Mouse (Mus musculus) CH12.LX (cell line): ENCODE measurements at regions not wholly inside any gene's neighbourhood (a gene's known extent, or its start where the extent isn't known, plus 50 kb on each side); places are given as distances from the start of the nearest gene placed in this dataset.

Source experiments
- DNase-seq: peaks from one replicate; pipeline ENCODE4 v3.0.0-alpha.2; 2013; ENCODE audit errors: extremely low read depth
- H3K27ac ChIP-seq: 2 replicates; pipeline ENCODE4 v1.5.1; 2012; ENCODE audit warnings: low read depth, mild to moderate bottlenecking, control low read depth, moderate library complexity; ENCODE audit not compliant: insufficient read depth
- H3K27me3 ChIP-seq: replicated peaks from 2 replicates; pipeline ENCODE3; 2012; ENCODE audit warnings: inconsistent platforms
- H3K36me3 ChIP-seq, 2 experiments: replicated peaks in 1 of 2; 2 replicates each; pipeline versions ENCODE3 to v1.6.1; 2012; ENCODE audit warnings: inconsistent platforms in 1 of 2, low read length in 1 of 2, mild to moderate bottlenecking in 1 of 2, mixed read lengths in 1 of 2, moderate library complexity in 1 of 2; ENCODE audit not compliant: control insufficient read depth in 1 of 2, insufficient read depth in 1 of 2
- H3K4me1 ChIP-seq, 2 experiments: 2 replicates each; pipeline ENCODE4 v1.6.1; 2012; ENCODE audit warnings: inconsistent platforms in 1 of 2, moderate library complexity in 1 of 2; ENCODE audit not compliant: insufficient read depth in 2 of 2, control insufficient read depth in 1 of 2
- H3K4me2 ChIP-seq: 2 replicates; pipeline ENCODE4 v1.6.1; 2012; ENCODE audit warnings: low read depth, mild to moderate bottlenecking, control low read depth; ENCODE audit not compliant: poor library complexity, insufficient read depth, severe bottlenecking
- H3K4me3 ChIP-seq, 3 experiments: fragments of 150-350 bp in 1 of 3; sonication (generic) in 1 of 3; replicated peaks in 1 of 3; 2 replicates each; pipeline versions ENCODE3 to v1.5.1; 2011 to 2012; ENCODE audit warnings: low read depth in 2 of 3, low read length in 2 of 3, mild to moderate bottlenecking in 2 of 3, moderate library complexity in 2 of 3, control low read depth in 1 of 3, improper control_type of control experiment in 1 of 3, inconsistent platforms in 1 of 3, mixed read lengths in 1 of 3; ENCODE audit not compliant: poor library complexity in 1 of 3
- H3K79me2 ChIP-seq: replicated peaks from 2 replicates; pipeline ENCODE4 v1.6.1; 2012; ENCODE audit warnings: mild to moderate bottlenecking, moderate library complexity; ENCODE audit not compliant: control insufficient read depth, poor library complexity, insufficient read depth, severe bottlenecking; ENCODE audit errors: extremely low read depth
- H3K9ac ChIP-seq: 2 replicates; pipeline ENCODE4 v1.6.1; 2012; ENCODE audit warnings: low read depth, mild to moderate bottlenecking, control low read depth, moderate library complexity; ENCODE audit not compliant: insufficient read depth
- H3K9me3 ChIP-seq: replicated peaks from 2 replicates; pipeline ENCODE3; 2012; ENCODE audit warnings: low read length, inconsistent platforms, mixed read lengths
- BHLHE40 ChIP-seq: IDR thresholded peaks from 2 replicates; pipeline ENCODE4 v1.6.1; 2011; ENCODE audit warnings: mild to moderate bottlenecking, low read depth, low read length, improper control_type of control experiment
- CHD2 ChIP-seq: IDR thresholded peaks from 2 replicates; pipeline ENCODE4 v1.6.1; 2011; ENCODE audit warnings: low read length, improper control_type of control experiment
- EP300 ChIP-seq: IDR thresholded peaks from 2 replicates; pipeline ENCODE4 v1.6.1; 2011; ENCODE audit warnings: low read length, improper control_type of control experiment
- ETS1 ChIP-seq: conservative IDR thresholded peaks from 2 replicates; pipeline ENCODE4 v1.6.1; 2012; ENCODE audit warnings: low read depth, mild to moderate bottlenecking, inconsistent platforms, low read length, improper control_type of control experiment, moderate library complexity
- GABPA ChIP-seq: IDR thresholded peaks from 2 replicates; pipeline ENCODE4 v1.6.1; 2012; ENCODE audit warnings: low read depth, low read length, improper control_type of control experiment, inconsistent platforms; ENCODE audit not compliant: insufficient replicate concordance
- IRF4 ChIP-seq: IDR thresholded peaks from 2 replicates; pipeline ENCODE4 v1.6.1; 2014; ENCODE audit warnings: low read depth, mild to moderate bottlenecking, inconsistent platforms, low read length, improper control_type of control experiment
- JUND ChIP-seq: conservative IDR thresholded peaks from 2 replicates; pipeline ENCODE4 v1.6.1; 2011; ENCODE audit warnings: low read depth, low read length, improper control_type of control experiment
- MAFK ChIP-seq: IDR thresholded peaks from 2 replicates; pipeline ENCODE4 v1.6.1; 2011; ENCODE audit warnings: low read length, improper control_type of control experiment; ENCODE audit not compliant: insufficient replicate concordance
- MXI1 ChIP-seq: IDR thresholded peaks from 2 replicates; pipeline ENCODE4 v1.6.1; 2011; ENCODE audit warnings: mild to moderate bottlenecking, low read depth, low read length, improper control_type of control experiment
- PAX5 ChIP-seq: IDR thresholded peaks from 2 replicates; pipeline ENCODE4 v1.6.1; 2012; ENCODE audit warnings: low read length, inconsistent platforms, mixed read lengths
- POLR2AphosphoS2 ChIP-seq: IDR thresholded peaks from 2 replicates; pipeline ENCODE4 v1.6.1; 2011; ENCODE audit warnings: low read depth, low read length, improper control_type of control experiment
- RAD21 ChIP-seq: IDR thresholded peaks from 2 replicates; pipeline ENCODE4 v1.6.1; 2011; ENCODE audit warnings: low read depth, mild to moderate bottlenecking, low read length, improper control_type of control experiment, moderate library complexity
- SMC3 ChIP-seq: IDR thresholded peaks from 2 replicates; pipeline ENCODE4 v1.6.1; 2011; ENCODE audit warnings: low read depth, low read length, improper control_type of control experiment
- USF1 ChIP-seq: IDR thresholded peaks from 2 replicates; pipeline ENCODE4 v1.6.1; 2014; ENCODE audit warnings: low read depth, mild to moderate bottlenecking, inconsistent platforms, low read length, improper control_type of control experiment
- ZMIZ1 ChIP-seq: IDR thresholded peaks from 2 replicates; pipeline ENCODE4 v1.6.1; 2012; ENCODE audit warnings: low read depth, mild to moderate bottlenecking, inconsistent platforms, low read length, improper control_type of control experiment
- ZNF384 ChIP-seq: IDR thresholded peaks from 2 replicates; pipeline ENCODE4 v1.6.1; 2012; ENCODE audit warnings: low read depth, low read length, improper control_type of control experiment, inconsistent platforms
- dilution Hi-C: fragments of 300-500 bp; cut with MboI; formaldehyde crosslinking; loops from 2 replicates; pipeline ENCODE4 v1.14.3; 2020; ENCODE audit warnings: low sequenced_read_pairs; ENCODE audit not compliant: extremely low pct_unique_long_range_greater_than_20kb, extremely low pct_ligation_motif_present
- in situ Hi-C: fragments of 300-500 bp; cut with MboI; formaldehyde crosslinking; loops from 3 replicates; pipeline ENCODE4 v1.14.3; 2019; ENCODE audit warnings: low sequenced_read_pairs, low pct_ligation_motif_present, low pct_unique_long_range_greater_than_20kb, mixed read lengths

DNA sequence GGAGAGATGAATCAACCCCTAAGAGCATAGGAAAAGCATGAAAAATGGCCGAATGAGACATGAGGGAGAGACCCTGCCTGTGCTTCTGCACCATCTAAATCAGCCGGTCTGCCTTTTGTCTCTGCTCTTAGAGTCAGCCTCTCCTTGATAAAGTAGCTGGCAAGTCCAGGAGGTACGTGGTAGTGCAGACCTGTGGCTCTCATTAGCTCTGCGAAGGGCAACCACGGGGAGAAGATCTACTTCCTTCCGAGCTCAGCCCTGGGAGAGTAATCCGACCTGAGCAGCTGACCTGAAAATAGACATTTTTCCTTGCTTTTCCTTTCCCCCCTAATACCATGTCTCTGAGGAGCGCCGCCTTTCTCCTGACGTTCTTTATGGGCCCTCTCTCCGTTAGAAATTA is 971.8 kb downstream of the Robo1 start:
- in situ Hi-C loops (no loop called here), dilution Hi-C loops (no loop called here)
- TF ChIP-seq SMC3 (no peak), POLR2AphosphoS2 (no peak), EP300 (no peak), IRF4 (no peak), ZNF384 (no peak), USF1 (no peak), MXI1 (no peak), RAD21 (no peak), CHD2 (no peak), BHLHE40 (no peak), PAX5 (no peak), JUND (no peak), ZMIZ1 (no peak), MAFK (no peak)
- Histone ChIP-seq H3K27me3 (no peaks in the 10 kb centered on the region), H3K9me3 (peaks cover 74% of the 10 kb centered on the region), H3K79me2 (no peaks in the 10 kb centered on the region), H3K4me1 (no peaks in the 10 kb centered on the region), H3K9ac (no peak overlapping the region), H3K4me2 (no peak overlapping the region), H3K27ac (no peak overlapping the region), H3K36me3 (no peaks in the 10 kb centered on the region), H3K4me3 (no peak overlapping the region)
- no peak for DNase-seq

DNA sequence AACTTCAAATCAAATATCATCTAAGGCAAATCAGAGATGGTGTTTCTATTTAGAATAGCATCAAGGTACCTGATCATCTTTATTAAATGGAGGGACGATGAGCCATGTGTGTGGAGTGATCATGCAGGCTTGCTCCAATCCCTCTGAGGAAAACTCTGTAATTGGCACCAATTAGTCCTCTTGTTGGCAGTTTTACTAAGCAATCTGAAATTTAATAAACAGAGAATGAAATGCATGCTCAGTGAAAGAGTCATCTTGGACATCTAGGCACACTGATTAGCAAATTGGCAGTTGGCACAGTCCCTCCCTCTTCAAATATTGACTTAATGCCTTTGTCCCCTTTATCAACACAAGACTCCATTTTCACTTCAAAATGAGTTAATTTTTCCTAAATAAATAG is 951.6 kb downstream of the Robo1 start:
- no peak overlapping the region for H3K4me2 ChIP-seq
- dilution Hi-C loops = no loop called here
- H3K4me3 ChIP-seq = no peak overlapping the region
- in situ Hi-C loops = no loop called here
- no peaks in the 10 kb centered on the region for H3K79me2 ChIP-seq
- peaks cover 56% of the 10 kb centered on the region for H3K9me3 ChIP-seq
- H3K36me3 ChIP-seq = no peaks in the 10 kb centered on the region
- H3K27me3 ChIP-seq = no peaks in the 10 kb centered on the region
- no peaks in the 10 kb centered on the region for H3K4me1 ChIP-seq
- DNase-seq = no peak
- H3K9ac ChIP-seq = no peak overlapping the region
- no peak overlapping the region for H3K27ac ChIP-seq
- TF ChIP-seq PAX5 (no peak), ETS1 (no peak), MXI1 (no peak), BHLHE40 (no peak), GABPA (no peak)
